Mouse (Mus musculus) spleen, adult 2 months (tissue): Measurements from ENCODE around the gene Znrf4. TPM values are rescaled to one million over a fixed set of nuclear protein-coding genes. Genes with fewer than 3 reads are reported as not detected.

Experiments
- DNase-seq, 2 experiments: peaks; one replicate each; pipeline versions ENCODE4 v3.0.0 to v3.0.0-alpha.2; 2012 to 2021; ENCODE audit warnings: low spot score in 2 of 2, low read depth in 1 of 2
- H3K27ac ChIP-seq: fragments of 200-500 bp; 2 replicates; pipeline ENCODE4 v1.5.1; 2012; ENCODE audit warnings: low read length, inconsistent platforms; ENCODE audit not compliant: insufficient read depth
- H3K27me3 ChIP-seq: fragments of 200-500 bp; 2 replicates; pipeline ENCODE4 v1.6.1; 2012; ENCODE audit warnings: mild to moderate bottlenecking, moderate library complexity, low read length, inconsistent platforms; ENCODE audit not compliant: control insufficient read depth, insufficient read depth
- H3K36me3 ChIP-seq: fragments of 200-500 bp; 2 replicates; pipeline ENCODE4 v1.6.1; 2012; ENCODE audit warnings: mild to moderate bottlenecking, low read length, inconsistent platforms; ENCODE audit not compliant: control insufficient read depth, insufficient read depth
- H3K4me1 ChIP-seq: fragments of 200-500 bp; 2 replicates; pipeline ENCODE4 v1.6.1; 2011; ENCODE audit warnings: inconsistent platforms; ENCODE audit not compliant: control insufficient read depth, insufficient read depth, insufficient read length
- H3K4me3 ChIP-seq: fragments of 200-500 bp; 2 replicates; pipeline ENCODE4 v1.5.1; 2011; ENCODE audit warnings: mild to moderate bottlenecking, inconsistent platforms; ENCODE audit not compliant: insufficient read depth, insufficient read length; ENCODE audit errors: extremely low read depth
- CTCF ChIP-seq: fragments of 200-500 bp; IDR thresholded peaks from 2 replicates; pipeline ENCODE4 v1.5.1; 2011; ENCODE audit warnings: mild to moderate bottlenecking, inconsistent platforms; ENCODE audit not compliant: insufficient read depth, insufficient read length, insufficient replicate concordance; ENCODE audit errors: extremely low read depth
- POLR2A ChIP-seq: fragments of 200-500 bp; IDR thresholded peaks from 2 replicates; pipeline ENCODE4 v1.6.1; 2011; ENCODE audit warnings: low read depth, low read length, inconsistent platforms
- WGBS: fragments of 180-500 bp; shearing (Covaris S2); methylation state at CpG from one replicate; pipeline ENCODE4 v1.1.7; 2018; 5-methylcytosine and 5-hydroxymethylcytosine counted together
- polyA plus RNA-seq: library from polyadenylated mRNA; depleted of rRNA; stranded (reverse); fragments of >200 nt; gene quantifications from 2 replicates; pipeline ENCODE4 v1.2.3, GENCODE M21; 2012

Gene Znrf4
- polyA plus RNA-seq, 1 experiment, result not detected

GRCm38 (mm10) chr17:56490438-56491152, 21.6 kb downstream of the Znrf4 start:
- WGBS, result 83% methylated on average over 7 of the region's 7 CpGs
- no peak overlapping the region for H3K4me3 ChIP-seq
- no peak for DNase-seq
- H3K27me3 ChIP-seq, result no peaks in the 10 kb centered on the region
- TF ChIP-seq POLR2A (no peak), CTCF (no peak)
- no peaks in the 10 kb centered on the region for H3K36me3 ChIP-seq
- H3K27ac ChIP-seq, result no peak overlapping the region
- H3K4me1 ChIP-seq, result no peaks in the 10 kb centered on the region

- DNase-seq, result no peak
- Histone ChIP-seq H3K27me3 (no peaks in the 10 kb centered on the region), H3K27ac (no peak overlapping the region), H3K4me3 (no peak overlapping the region), H3K4me1 (no peaks in the 10 kb centered on the region), H3K36me3 (no peaks in the 10 kb centered on the region)
- WGBS, result 42% methylated on average over 12 of the region's 12 CpGs
- TF ChIP-seq CTCF (no peak), POLR2A (no peak)
Measured at GRCm38 (mm10) chr17:56488028-56488427, 24.2 kb downstream of the Znrf4 start.

- Histone ChIP-seq H3K4me3 (no peak overlapping the region), H3K36me3 (no peaks in the 10 kb centered on the region), H3K27ac (no peak overlapping the region), H3K27me3 (no peaks in the 10 kb centered on the region), H3K4me1 (no peaks in the 10 kb centered on the region)
- 11% methylated on average over 8 of the region's 16 CpGs for WGBS
- peak in 1 of 2 experiments; percentile 42 for DNase-seq
- TF ChIP-seq CTCF, result peak; percentile 12; the same call in 1 of the 2 replicates
- TF ChIP-seq POLR2A, result no peak
Measured at GRCm38 (mm10) chr17:56487441-56487888, 24.8 kb downstream of the Znrf4 start.

GRCm38 (mm10) chr17:56485926-56486325, 26.3 kb downstream of the Znrf4 start:
- no peaks in the 10 kb centered on the region for H3K4me1 ChIP-seq
- H3K27me3 ChIP-seq, result no peaks in the 10 kb centered on the region
- no peak for DNase-seq
- H3K4me3 ChIP-seq, result no peak overlapping the region
- no peak overlapping the region for H3K27ac ChIP-seq
- TF ChIP-seq POLR2A, result no peak
- no peak for TF ChIP-seq CTCF
- 90% methylated on average over 9 of the region's 9 CpGs for WGBS
- H3K36me3 ChIP-seq, result no peaks in the 10 kb centered on the region

GRCm38 (mm10) chr17:56485118-56485517, 27.1 kb downstream of the Znrf4 start:
- Histone ChIP-seq H3K27me3 (no peaks in the 10 kb centered on the region), H3K27ac (no peak overlapping the region), H3K4me1 (no peaks in the 10 kb centered on the region), H3K4me3 (no peak overlapping the region), H3K36me3 (no peaks in the 10 kb centered on the region)
- WGBS, result 62% methylated on average over 9 of the region's 9 CpGs
- TF ChIP-seq POLR2A (no peak), CTCF (no peak)
- DNase-seq, result no peak

GRCm38 (mm10) chr17:56482671-56483070, 29.6 kb downstream of the Znrf4 start:
- DNase-seq, result no peak

GRCm38 (mm10) chr17:56479358-56479757, 32.9 kb downstream of the Znrf4 start:
- H3K4me1 ChIP-seq, result peaks cover 19% of the 10 kb centered on the region
- no peaks in the 10 kb centered on the region for H3K36me3 ChIP-seq
- WGBS, result 15% methylated on average over 6 of the region's 6 CpGs
- peaks cover 16% of the 10 kb centered on the region for H3K27me3 ChIP-seq
- peak; percentile 45 to 66 for DNase-seq
- no peak for TF ChIP-seq POLR2A
- peak; percentile 87; the same call in 1 of the 2 replicates for TF ChIP-seq CTCF
- H3K27ac ChIP-seq, result no peak overlapping the region
- no peak overlapping the region for H3K4me3 ChIP-seq

More at GRCm38 (mm10) chr17:56482671-56483070, 29.6 kb downstream of the Znrf4 start:
- Histone ChIP-seq H3K4me3 (no peak overlapping the region), H3K27me3 (no peaks in the 10 kb centered on the region), H3K4me1 (no peaks in the 10 kb centered on the region), H3K36me3 (no peaks in the 10 kb centered on the region), H3K27ac (no peak overlapping the region)
- 92% methylated on average over 1 of the region's 1 CpGs for WGBS
- no peak for TF ChIP-seq POLR2A
- TF ChIP-seq CTCF, result no peak
